Mouse (Mus musculus): ENCODE measurements around the gene Unk. TPM values are rescaled to one million over a fixed set of nuclear protein-coding genes. Genes with fewer than 3 reads are reported as not detected.
A peak's percentile ranks its signal among the peaks of the same experiment; 100 is the strongest.

Gene Unk
- polyA plus RNA-seq, 1 experiment from 2014 or later, result 49.1 TPM

- Histone ChIP-seq H3K4me1 (peaks cover 13% of the 10 kb centered on the region), H3K9me3 (replicated peaks) (no peaks in the 10 kb centered on the region), H3K9ac (peak overlapping the region; percentile 100), H3K4me3 (peak overlapping the region; percentile 97), H3K36me3 (peaks cover 15% of the 10 kb centered on the region), H3K27me3 (no peaks in the 10 kb centered on the region), H3K27ac (peak overlapping the region; percentile 99), H3K4me2 (replicated peaks) (peak overlapping the region; percentile 59)
- under 1% methylated on average over 57 of the region's 57 CpGs for WGBS
- ATAC-seq (ENCODE audit: low FRiP score), result peak; percentile 73
These were observed 6.3 kb upstream of the Unk start for GRCm38 (mm10) chr11:116023771-116024355.

DNA sequence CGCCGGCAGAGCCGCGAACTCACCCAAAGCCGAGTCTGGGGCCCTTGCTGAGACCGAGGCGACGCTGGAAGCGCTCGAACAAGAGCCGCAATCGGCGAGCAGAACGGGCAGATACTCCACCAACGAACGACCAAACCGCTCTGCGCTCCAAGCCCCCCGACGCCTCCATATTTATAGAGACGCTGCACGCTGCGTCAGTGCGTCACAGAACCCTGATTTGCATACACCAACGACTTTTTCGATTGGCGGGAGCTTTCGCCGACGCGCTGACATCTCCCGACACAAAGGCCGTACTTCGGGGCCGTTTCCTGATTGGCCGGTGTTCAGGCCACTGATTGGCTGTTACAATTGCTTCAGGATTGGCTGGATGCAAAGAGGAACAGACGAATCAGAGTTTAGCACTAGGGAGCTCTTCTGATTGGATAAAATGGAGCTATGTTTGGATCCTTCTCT, 5.7 kb upstream of the Unk start:
- Histone ChIP-seq H3K4me1 (peaks cover 13% of the 10 kb centered on the region), H3K36me3 (peaks cover 15% of the 10 kb centered on the region), H3K27me3 (no peaks in the 10 kb centered on the region), H3K9ac (peak overlapping the region; percentile 100), H3K9me3 (replicated peaks) (no peaks in the 10 kb centered on the region), H3K4me3 (peak overlapping the region; percentile 97), H3K4me2 (replicated peaks) (peak overlapping the region; percentile 59; the same call in 1 of the 2 replicates), H3K27ac (peak overlapping the region; percentile 99)
- peak; percentile 93 for ATAC-seq (ENCODE audit: low FRiP score)
- under 1% methylated on average over 37 of the region's 37 CpGs for WGBS

GRCm38 (mm10) chr11:116025056-116025845, 4.9 kb upstream of the Unk start:
- peak overlapping the region; percentile 66; the same call in 1 of the 2 replicates for H3K27ac ChIP-seq
- no peak for ATAC-seq (ENCODE audit: low FRiP score)
- H3K4me1 ChIP-seq, result peaks cover 15% of the 10 kb centered on the region
- H3K9ac ChIP-seq, result no peak overlapping the region
- peaks cover 15% of the 10 kb centered on the region for H3K36me3 ChIP-seq
- no peaks in the 10 kb centered on the region for H3K9me3 ChIP-seq (replicated peaks)
- H3K4me2 ChIP-seq (replicated peaks), result no peak overlapping the region
- WGBS, result 86% methylated on average over 3 of the region's 3 CpGs
- H3K4me3 ChIP-seq, result no peak overlapping the region
- H3K27me3 ChIP-seq, result no peaks in the 10 kb centered on the region

DNA sequence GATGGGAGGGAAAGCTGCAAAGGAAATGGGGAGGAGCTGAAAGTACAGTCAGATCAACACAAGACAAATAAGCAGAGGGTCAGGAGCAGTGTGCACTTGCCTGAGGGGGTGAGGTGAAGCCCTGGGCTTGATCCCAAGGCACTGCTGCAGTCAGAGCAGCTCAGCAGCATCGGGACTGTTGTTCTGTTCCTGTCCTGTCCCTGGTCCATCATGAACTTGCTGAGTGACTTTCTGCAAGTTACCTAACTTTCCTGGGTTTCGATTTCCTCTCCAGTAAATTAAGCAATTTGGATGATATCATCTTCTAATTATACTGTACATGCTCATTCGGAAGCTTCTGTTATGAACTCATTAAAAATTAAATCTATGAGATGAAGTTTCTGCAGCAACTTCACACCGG, 2.4 kb upstream of the Unk start, which contains the start of gene H3f3b:
H3f3b (minus strand) TSS at position 207 of the 400 bp plus-strand sequence.
- H3K4me1 ChIP-seq, result peaks cover 17% of the 10 kb centered on the region
- H3K4me2 ChIP-seq (replicated peaks), result no peak within 1 kb of the TSS
- H3K4me3 ChIP-seq, result no peak within 1 kb of the TSS
- no peak within 1 kb of the TSS for H3K9ac ChIP-seq
- no peaks in the 10 kb centered on the region for H3K9me3 ChIP-seq (replicated peaks)
- H3K36me3 ChIP-seq, result no peaks in the 10 kb centered on the region
- no peak within 1 kb of the TSS for H3K27ac ChIP-seq
- H3K27me3 ChIP-seq, result no peaks in the 10 kb centered on the region
- no peak for ATAC-seq (ENCODE audit: low FRiP score)
- 83% methylated on average over 4 of the region's 4 CpGs for WGBS

DNA sequence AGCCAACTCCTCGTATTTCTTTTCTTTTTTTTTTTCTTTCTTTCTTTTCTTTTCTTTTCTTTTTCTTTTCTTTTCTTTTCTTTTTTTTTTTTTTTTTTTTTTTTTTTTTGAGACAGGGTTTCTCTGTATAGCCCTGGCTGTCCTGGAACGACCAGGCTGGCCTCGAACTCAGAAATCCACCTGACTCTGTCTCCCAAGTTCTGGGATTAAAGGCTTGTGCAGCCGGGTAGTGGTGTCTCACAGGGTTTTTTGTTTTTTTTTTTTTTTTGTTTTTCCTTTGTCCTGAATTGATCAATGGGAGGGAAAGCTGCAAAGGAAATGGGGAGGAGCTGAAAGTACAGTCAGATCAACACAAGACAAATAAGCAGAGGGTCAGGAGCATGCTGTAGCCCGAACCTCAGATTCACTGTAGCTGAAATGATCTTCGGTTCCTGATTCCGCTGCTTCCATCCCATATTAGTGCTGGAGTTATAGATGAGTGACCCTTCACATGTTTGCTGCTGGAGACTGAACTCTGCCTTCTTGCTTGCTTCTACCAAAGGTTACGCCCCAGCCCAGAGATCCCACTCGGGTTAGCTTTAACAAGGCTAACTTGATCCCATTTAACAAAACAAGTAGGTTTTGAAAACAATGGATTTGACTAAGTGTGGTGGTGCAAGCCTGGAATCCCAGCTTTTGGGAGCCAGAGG, 1.8 kb upstream of the Unk start:
- Histone ChIP-seq H3K4me3 (no peak overlapping the region), H3K4me1 (peaks cover 22% of the 10 kb centered on the region), H3K4me2 (replicated peaks) (no peak overlapping the region), H3K27me3 (no peaks in the 10 kb centered on the region), H3K9ac (no peak overlapping the region), H3K9me3 (replicated peaks) (no peaks in the 10 kb centered on the region), H3K36me3 (no peaks in the 10 kb centered on the region), H3K27ac (no peak overlapping the region)
- WGBS, result 81% methylated on average over 9 of the region's 9 CpGs
- ATAC-seq (ENCODE audit: low FRiP score), result no peak

DNA sequence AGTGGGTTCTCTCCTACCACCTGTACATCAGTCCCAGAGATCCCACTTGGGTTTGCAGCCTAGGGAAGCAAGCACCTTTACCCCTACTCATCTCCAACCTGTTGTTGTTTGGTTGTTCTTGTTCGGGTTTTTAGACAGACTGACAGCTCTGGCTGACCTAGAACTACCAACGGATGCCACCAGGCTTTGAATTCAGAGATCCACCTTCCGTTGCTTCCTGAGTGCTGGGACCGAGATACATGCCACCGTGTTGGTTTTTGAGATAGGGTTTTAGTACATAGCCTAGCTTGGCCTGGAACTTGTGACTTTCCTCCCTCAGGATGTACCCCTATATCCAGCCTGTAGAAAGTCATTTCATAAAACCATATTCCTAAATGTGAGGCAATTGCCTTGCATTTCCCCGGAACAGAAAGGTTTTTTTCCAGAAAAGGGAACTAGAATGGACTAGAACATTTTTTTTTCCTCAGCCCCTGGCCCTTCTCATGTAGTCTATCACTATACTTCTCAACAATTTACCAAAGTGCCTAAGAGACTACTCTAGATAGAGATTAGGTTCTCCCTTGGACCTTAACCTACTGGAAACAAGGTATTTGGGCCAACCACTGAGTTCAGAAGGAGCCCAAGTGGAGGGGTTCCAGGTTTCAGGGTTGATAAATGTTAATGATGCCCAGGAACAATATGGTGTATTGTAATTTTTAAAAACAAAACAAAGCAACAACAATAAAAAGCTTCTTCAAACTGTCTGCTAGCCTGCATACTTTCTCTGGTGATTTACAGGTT, 846 bp upstream of the Unk start:
- 82% methylated on average over 6 of the region's 6 CpGs for WGBS
- peak overlapping the region; percentile 49 for H3K9ac ChIP-seq

GRCm38 (mm10) chr11:116030898-116031845, 1.1 kb downstream of the Unk start:
- Histone ChIP-seq H3K36me3 (peaks cover 7% of the 10 kb centered on the region; the same call in 1 of the 2 replicates), H3K9ac (peak overlapping the region; percentile 90), H3K9me3 (replicated peaks) (no peaks in the 10 kb centered on the region), H3K4me2 (replicated peaks) (peak overlapping the region; percentile 75), H3K4me1 (peaks cover 22% of the 10 kb centered on the region), H3K4me3 (peak overlapping the region; percentile 67), H3K27me3 (no peaks in the 10 kb centered on the region), H3K27ac (peak overlapping the region; percentile 98)
- 27% methylated on average over 14 of the region's 14 CpGs for WGBS
- ATAC-seq (ENCODE audit: low FRiP score), result peak; percentile 33

More for the DNA sequence above, 846 bp upstream of the Unk start:
- H3K27me3 ChIP-seq, result no peaks in the 10 kb centered on the region
- no peak for ATAC-seq (ENCODE audit: low FRiP score)
- peaks cover 22% of the 10 kb centered on the region for H3K4me1 ChIP-seq
- H3K27ac ChIP-seq, result peak overlapping the region; percentile 57
- H3K4me3 ChIP-seq, result peak overlapping the region; percentile 67
- no peaks in the 10 kb centered on the region; the same call in 1 of the 2 replicates for H3K36me3 ChIP-seq
- H3K9me3 ChIP-seq (replicated peaks), result no peaks in the 10 kb centered on the region
- peak overlapping the region; percentile 65 for H3K4me2 ChIP-seq (replicated peaks)

DNA sequence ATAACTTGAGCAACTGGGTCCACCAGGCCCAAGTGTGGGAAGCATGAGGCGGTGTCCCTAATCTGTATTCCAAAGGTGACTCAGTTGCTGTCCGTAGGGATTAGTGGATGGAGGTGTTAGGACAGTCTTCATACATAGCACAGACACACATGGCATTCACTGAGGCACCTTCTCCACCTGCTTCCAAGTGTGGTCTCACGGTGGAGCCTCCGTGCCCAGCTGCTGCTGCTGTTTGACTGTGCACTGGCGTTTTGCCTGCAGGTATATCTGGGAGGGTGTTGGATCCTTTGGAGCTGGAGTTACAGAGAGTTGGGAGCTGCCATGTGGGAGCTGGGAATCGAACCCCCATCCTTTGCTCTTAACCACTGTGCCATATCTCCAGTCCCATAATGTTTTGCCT, 4.5 kb downstream of the Unk start:
- Histone ChIP-seq H3K9ac (no peak overlapping the region), H3K27me3 (no peaks in the 10 kb centered on the region), H3K9me3 (replicated peaks) (no peaks in the 10 kb centered on the region), H3K4me2 (replicated peaks) (no peak overlapping the region), H3K27ac (no peak overlapping the region), H3K4me3 (no peak overlapping the region), H3K36me3 (peaks cover 21% of the 10 kb centered on the region), H3K4me1 (peaks cover 22% of the 10 kb centered on the region)
- WGBS, result 96% methylated on average over 6 of the region's 6 CpGs
- no peak for ATAC-seq (ENCODE audit: low FRiP score)

GRCm38 (mm10) chr11:116036671-116037070, 6.5 kb downstream of the Unk start:
- Histone ChIP-seq H3K36me3 (peaks cover 36% of the 10 kb centered on the region), H3K9ac (no peak overlapping the region), H3K27ac (no peak overlapping the region), H3K4me2 (replicated peaks) (no peak overlapping the region), H3K9me3 (replicated peaks) (no peaks in the 10 kb centered on the region), H3K27me3 (no peaks in the 10 kb centered on the region), H3K4me1 (peaks cover 12% of the 10 kb centered on the region), H3K4me3 (no peak overlapping the region)
- WGBS, result 93% methylated on average over 3 of the region's 3 CpGs
- no peak for ATAC-seq (ENCODE audit: low FRiP score)

- Histone ChIP-seq H3K4me3 (no peak overlapping the region), H3K9ac (no peak overlapping the region), H3K9me3 (replicated peaks) (no peaks in the 10 kb centered on the region), H3K4me1 (peaks cover 4% of the 10 kb centered on the region), H3K36me3 (peaks cover 43% of the 10 kb centered on the region), H3K27ac (no peak overlapping the region), H3K4me2 (replicated peaks) (no peak overlapping the region), H3K27me3 (no peaks in the 10 kb centered on the region)
- no peak for ATAC-seq (ENCODE audit: low FRiP score)
- WGBS, result 95% methylated on average over 9 of the region's 9 CpGs
These were observed 7.7 kb downstream of the Unk start for GRCm38 (mm10) chr11:116037826-116038225.

DNA sequence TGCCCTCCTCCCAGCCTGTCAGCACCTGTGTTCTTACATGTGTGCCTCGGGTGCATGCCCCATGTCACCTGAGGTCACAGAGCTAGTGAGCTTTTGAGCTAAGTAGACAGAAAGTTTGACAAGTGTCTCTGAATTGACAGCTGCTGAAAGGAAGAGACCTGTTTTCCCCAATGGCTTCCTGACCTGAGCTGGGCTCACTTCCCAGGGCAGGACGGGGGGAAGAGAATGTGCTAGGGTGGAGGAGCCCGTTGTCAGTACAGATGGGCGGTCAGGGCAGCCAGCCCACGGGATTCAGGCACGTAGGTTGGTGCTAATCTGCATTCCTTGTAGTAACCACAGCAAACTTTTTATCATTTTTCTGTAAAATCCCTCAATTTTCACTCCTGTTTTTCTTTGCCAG, 10.5 kb downstream of the Unk start:
- H3K4me2 ChIP-seq (replicated peaks), result no peak overlapping the region
- H3K36me3 ChIP-seq, result peaks cover 46% of the 10 kb centered on the region
- H3K4me3 ChIP-seq, result no peak overlapping the region
- no peak for ATAC-seq (ENCODE audit: low FRiP score)
- no peak overlapping the region for H3K27ac ChIP-seq
- no peak overlapping the region for H3K9ac ChIP-seq
- 94% methylated on average over 6 of the region's 6 CpGs for WGBS
- H3K9me3 ChIP-seq (replicated peaks), result no peaks in the 10 kb centered on the region
- H3K4me1 ChIP-seq, result no peaks in the 10 kb centered on the region
- H3K27me3 ChIP-seq, result no peaks in the 10 kb centered on the region
